Mouse (Mus musculus): ENCODE results near the gene Camp. TPM values are rescaled to one million over a fixed set of nuclear protein-coding genes. Genes with fewer than 3 reads are reported as not detected.

Gene Camp
- polyA plus RNA-seq (2015; fragmentation: Illumina TruSeq; extraction: RNeasy Lipid Tissue Mini Kit (QIAGEN cat#74804); ENCODE audit: insufficient read depth, low replicate concordance), result 4.7 TPM

DNA sequence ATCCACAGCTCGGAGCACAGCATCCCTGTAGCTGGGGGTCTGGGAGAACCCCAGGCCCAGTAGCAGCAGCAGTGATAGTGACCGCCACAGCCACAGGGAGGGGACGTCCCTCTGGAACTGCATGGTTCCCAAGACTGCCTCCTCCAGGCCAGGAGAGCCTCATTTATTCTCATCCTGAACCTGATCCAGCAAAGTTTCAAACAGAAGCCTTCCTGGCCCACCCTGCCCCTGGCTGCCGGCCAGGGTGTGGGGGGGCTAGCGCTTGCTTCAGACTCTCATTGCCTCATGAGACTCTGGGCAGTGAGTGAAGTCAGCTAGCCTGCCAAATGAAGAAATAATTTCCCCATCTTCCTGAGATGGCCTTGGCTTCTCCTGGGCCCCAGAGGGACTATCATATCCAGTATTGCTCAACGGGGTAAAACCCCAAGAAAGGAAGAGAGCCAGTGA, at the start of gene Camp:
Gene Camp, minus strand, starts transcription at position 306 of the 447 bp plus-strand sequence.

DNA sequence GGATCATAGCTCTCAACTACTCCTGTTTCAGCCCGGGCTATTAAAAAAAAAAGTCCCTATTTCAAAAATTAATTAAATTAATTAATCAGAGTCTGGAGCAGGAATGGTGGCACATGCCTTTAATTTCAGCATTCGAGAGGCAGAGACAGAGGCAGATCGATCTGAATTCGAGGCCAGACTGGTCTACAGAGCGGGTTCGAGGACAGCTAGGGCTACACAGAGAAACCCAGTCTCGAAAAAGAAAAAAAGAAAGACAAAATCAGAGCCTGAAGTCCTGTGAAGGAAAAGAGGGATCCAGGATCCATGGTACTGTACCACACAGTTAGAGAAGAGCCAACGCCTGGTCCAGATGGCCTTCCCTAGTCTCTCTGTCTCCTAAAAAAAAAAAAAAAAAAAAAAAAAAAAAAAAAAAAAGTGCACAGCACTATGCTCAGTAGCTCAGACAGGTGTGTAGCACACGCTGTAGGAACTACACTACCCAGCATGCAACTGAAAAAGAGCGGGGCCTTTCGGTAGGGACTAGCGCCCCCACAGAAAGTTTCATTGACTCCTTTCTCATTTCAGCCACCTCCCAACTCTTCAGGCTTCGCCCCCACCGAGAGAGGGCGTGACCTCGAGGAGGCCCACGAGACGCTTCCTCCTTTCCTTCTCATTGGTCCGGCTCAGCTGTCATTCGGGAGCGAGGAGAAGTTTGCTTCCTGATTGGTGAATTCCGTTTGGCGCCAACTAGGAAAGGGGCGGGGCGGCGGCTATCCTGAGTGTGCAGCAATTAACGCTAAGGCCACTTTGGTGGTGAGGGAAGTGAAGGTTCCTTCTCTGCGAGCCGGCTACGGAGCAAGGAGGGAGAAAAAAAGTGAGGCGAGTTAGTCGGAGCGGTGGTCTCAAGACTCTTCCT, 25.6 kb upstream of the Camp start, which contains the start of gene Cdc25a:
Gene Cdc25a, plus strand, starts transcription at position 783 of the 895 bp plus-strand sequence.

DNA sequence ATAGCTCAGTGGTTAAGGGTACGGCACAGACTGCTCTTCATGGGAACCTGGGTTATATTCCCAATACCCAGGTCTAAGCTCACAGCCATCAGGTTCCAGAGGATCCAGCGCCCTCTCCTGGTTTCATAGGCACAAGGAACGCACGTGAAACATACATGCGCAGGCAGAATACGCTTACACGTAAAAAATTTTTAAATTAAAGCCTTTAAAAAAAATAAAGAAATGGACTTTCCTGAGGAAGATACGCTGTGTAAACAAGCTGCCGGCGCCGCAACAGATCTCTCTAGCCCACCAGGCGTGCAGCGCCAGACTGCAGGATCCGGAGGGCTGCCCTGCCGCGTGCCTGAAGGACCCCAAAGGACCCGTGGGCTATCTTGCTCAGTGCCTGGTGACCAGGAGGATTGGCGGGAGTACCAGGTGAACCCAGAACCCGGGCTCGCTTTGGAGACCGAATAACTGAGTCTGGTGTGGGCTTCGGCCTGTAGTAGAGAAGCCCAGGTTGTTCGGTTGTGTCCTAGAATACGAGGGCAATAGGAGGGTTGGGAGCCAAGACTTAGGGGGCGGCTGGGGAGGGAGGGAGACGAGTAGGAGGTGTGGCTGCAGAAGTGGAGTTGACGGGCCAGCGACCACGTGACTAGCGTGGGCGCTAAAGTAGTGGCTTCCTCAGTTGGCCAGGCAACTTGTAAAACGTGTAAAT, 16.9 kb downstream of the Camp start, which contains the start of gene Nme6:
Gene Nme6, plus strand, starts transcription at position 359 of the 697 bp plus-strand sequence.

DNA sequence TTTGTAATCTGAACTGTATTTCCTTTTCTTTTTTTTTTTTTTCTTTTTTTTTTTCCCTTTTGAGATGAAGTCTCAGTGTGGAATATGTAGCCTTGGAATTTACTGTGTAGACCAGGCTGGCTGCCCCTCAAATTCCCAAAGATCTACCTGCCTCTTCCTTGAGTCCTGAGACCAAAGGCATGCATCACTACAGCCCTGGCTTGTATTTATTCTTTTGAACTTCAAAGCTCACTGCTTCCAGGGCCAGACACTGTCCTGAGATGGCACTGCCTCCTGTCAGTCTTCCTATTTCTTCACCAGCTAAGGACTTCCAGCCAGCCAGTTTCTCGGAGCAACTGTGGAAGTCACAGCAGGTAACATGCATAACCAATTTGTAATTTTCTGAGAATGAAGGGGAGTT, 37.4 kb downstream of the Camp start, which contains the start of gene Spink8:
Gene Spink8, plus strand, starts transcription at position 301 of the 400 bp plus-strand sequence.

Other genes with a start within 250 kb of the Camp start
- gene Fbxw24, start 223.6 kb downstream of the Camp start, polyA plus RNA-seq (2015; fragmentation: Illumina TruSeq; extraction: RNeasy Lipid Tissue Mini Kit (QIAGEN cat#74804); ENCODE audit: insufficient read depth, low replicate concordance), result not detected
- gene Fbxw25, start 185.0 kb downstream of the Camp start, polyA plus RNA-seq (2015; fragmentation: Illumina TruSeq; extraction: RNeasy Lipid Tissue Mini Kit (QIAGEN cat#74804); ENCODE audit: insufficient read depth, low replicate concordance), result not detected
- 0.15 TPM for gene Fbxw18, start 146.9 kb downstream of the Camp start, polyA plus RNA-seq (2015; fragmentation: Illumina TruSeq; extraction: RNeasy Lipid Tissue Mini Kit (QIAGEN cat#74804); ENCODE audit: insufficient read depth, low replicate concordance)
- not detected for gene Fbxw26, start 103.5 kb downstream of the Camp start, polyA plus RNA-seq (2015; fragmentation: Illumina TruSeq; extraction: RNeasy Lipid Tissue Mini Kit (QIAGEN cat#74804); ENCODE audit: insufficient read depth, low replicate concordance)
- gene Fbxw27, start 58.9 kb downstream of the Camp start, polyA plus RNA-seq (2015; fragmentation: Illumina TruSeq; extraction: RNeasy Lipid Tissue Mini Kit (QIAGEN cat#74804); ENCODE audit: insufficient read depth, low replicate concordance), result not detected
- not detected for gene Spink8, start 37.3 kb downstream of the Camp start, polyA plus RNA-seq (2015; fragmentation: Illumina TruSeq; extraction: RNeasy Lipid Tissue Mini Kit (QIAGEN cat#74804); ENCODE audit: insufficient read depth, low replicate concordance)
- 13.1 TPM for gene Nme6, start 16.9 kb downstream of the Camp start, polyA plus RNA-seq (2015; fragmentation: Illumina TruSeq; extraction: RNeasy Lipid Tissue Mini Kit (QIAGEN cat#74804); ENCODE audit: insufficient read depth, low replicate concordance)
- gene Cdc25a, start 26.0 kb upstream of the Camp start, polyA plus RNA-seq (2015; fragmentation: Illumina TruSeq; extraction: RNeasy Lipid Tissue Mini Kit (QIAGEN cat#74804); ENCODE audit: insufficient read depth, low replicate concordance), result 16.1 TPM
- gene Map4, start 81.8 kb upstream of the Camp start, polyA plus RNA-seq (2015; fragmentation: Illumina TruSeq; extraction: RNeasy Lipid Tissue Mini Kit (QIAGEN cat#74804); ENCODE audit: insufficient read depth, low replicate concordance), result 71.3 TPM

Measured in spleen, adult 10 weeks (tissue).